Mouse (Mus musculus) cortical plate, adult 2 months (tissue): ENCODE results near the gene Adnp.

Experiments used
- CTCF ChIP-seq: fragments of 200-500 bp; IDR thresholded peaks from 2 replicates; pipeline ENCODE4 v1.5.1; 2011; ENCODE audit warnings: mild to moderate bottlenecking, control low read depth, low read length; ENCODE audit not compliant: insufficient read depth; ENCODE audit errors: extremely low read depth
- POLR2A ChIP-seq: fragments of 200-500 bp; IDR thresholded peaks from 2 replicates; pipeline ENCODE4 v1.6.1; 2011; ENCODE audit warnings: mild to moderate bottlenecking, low read length, control low read depth; ENCODE audit not compliant: insufficient read depth; ENCODE audit errors: extremely low read depth

GRCm38 (mm10) chr2:168207883-168208282, 971 bp upstream of the Adnp start:
- TF ChIP-seq POLR2A (no peak), CTCF (no peak)
